Mouse (Mus musculus): Measurements from ENCODE around the gene Pknox1. TPM values are rescaled to one million over a fixed set of nuclear protein-coding genes. Genes with fewer than 3 reads are reported as not detected.

The Pknox1 gene
- polyA plus RNA-seq, 1 experiment from 2014 or later, result 27.8 TPM

GRCm38 (mm10) chr17:31557124-31557880 is 7.2 kb upstream of the Pknox1 start:
- Histone ChIP-seq H3K27ac (peak overlapping the region; percentile 51; the same call in 1 of the 2 replicates), H3K4me3 (no peak overlapping the region), H3K36me3 (no peaks in the 10 kb centered on the region), H3K4me2 (no peak overlapping the region; the same call in 1 of the 2 replicates), H3K9ac (no peak overlapping the region), H3K4me1 (peaks cover 16% of the 10 kb centered on the region), H3K9me3 (no peaks in the 10 kb centered on the region), H3K27me3 (no peaks in the 10 kb centered on the region)
- peak; percentile 50; the same call in 1 of the 2 replicates for ATAC-seq (ENCODE audit: insufficient number of reproducible peaks, insufficient read depth, low FRiP score, low TSS enrichment, low read depth)
- 44% methylated on average over 11 of the region's 11 CpGs for whole genome bisulfite sequencing

GRCm38 (mm10) chr17:31557947-31558542 is 6.5 kb upstream of the Pknox1 start:
- no peak for ATAC-seq (ENCODE audit: insufficient number of reproducible peaks, insufficient read depth, low FRiP score, low TSS enrichment, low read depth)

GRCm38 (mm10) chr17:31559021-31559789 is 5.3 kb upstream of the Pknox1 start:
- ATAC-seq (ENCODE audit: insufficient number of reproducible peaks, insufficient read depth, low FRiP score, low TSS enrichment, low read depth), result no peak
- no peaks in the 10 kb centered on the region for H3K27me3 ChIP-seq
- WGBS, result 88% methylated on average over 11 of the region's 11 CpGs
- no peak overlapping the region for H3K27ac ChIP-seq
- H3K4me2 ChIP-seq, result no peak overlapping the region
- no peaks in the 10 kb centered on the region for H3K9me3 ChIP-seq
- H3K4me3 ChIP-seq, result no peak overlapping the region
- no peak overlapping the region for H3K9ac ChIP-seq
- H3K36me3 ChIP-seq, result no peaks in the 10 kb centered on the region
- peaks cover 21% of the 10 kb centered on the region for H3K4me1 ChIP-seq

More at GRCm38 (mm10) chr17:31557947-31558542, 6.5 kb upstream of the Pknox1 start:
- H3K4me1 ChIP-seq, result peaks cover 16% of the 10 kb centered on the region
- no peak overlapping the region; the same call in 1 of the 2 replicates for H3K4me2 ChIP-seq
- no peaks in the 10 kb centered on the region for H3K9me3 ChIP-seq
- no peak overlapping the region; the same call in 1 of the 2 replicates for H3K9ac ChIP-seq
- 60% methylated on average over 10 of the region's 10 CpGs for WGBS
- no peaks in the 10 kb centered on the region for H3K27me3 ChIP-seq
- H3K4me3 ChIP-seq, result no peak overlapping the region
- no peaks in the 10 kb centered on the region for H3K36me3 ChIP-seq
- H3K27ac ChIP-seq, result peak overlapping the region; percentile 51; the same call in 1 of the 2 replicates

GRCm38 (mm10) chr17:31563632-31564014 is 911 bp upstream of the Pknox1 start:
- no peak for ATAC-seq (ENCODE audit: insufficient number of reproducible peaks, insufficient read depth, low FRiP score, low TSS enrichment, low read depth)
- Histone ChIP-seq H3K9ac (peak overlapping the region; percentile 72), H3K27ac (peak overlapping the region; percentile 92), H3K4me1 (peaks cover 31% of the 10 kb centered on the region), H3K27me3 (no peaks in the 10 kb centered on the region), H3K36me3 (no peaks in the 10 kb centered on the region), H3K9me3 (no peaks in the 10 kb centered on the region), H3K4me3 (peak overlapping the region; percentile 43), H3K4me2 (peak overlapping the region; percentile 62)
- 16% methylated on average over 12 of the region's 12 CpGs for whole genome bisulfite sequencing

GRCm38 (mm10) chr17:31564858-31565140 is 265 bp downstream of the Pknox1 start:
- no peaks in the 10 kb centered on the region for H3K36me3 ChIP-seq
- H3K4me2 ChIP-seq, result peak overlapping the region; percentile 88
- peak overlapping the region; percentile 83 for H3K4me3 ChIP-seq
- no peak for ATAC-seq (ENCODE audit: insufficient number of reproducible peaks, insufficient read depth, low FRiP score, low TSS enrichment, low read depth)
- peak overlapping the region; percentile 97 for H3K27ac ChIP-seq
- H3K4me1 ChIP-seq, result peaks cover 34% of the 10 kb centered on the region
- H3K27me3 ChIP-seq, result no peaks in the 10 kb centered on the region
- no peaks in the 10 kb centered on the region for H3K9me3 ChIP-seq
- WGBS, result 0% methylated on average over 12 of the region's 44 CpGs
- H3K9ac ChIP-seq, result peak overlapping the region; percentile 93

GRCm38 (mm10) chr17:31565141-31566056 is 865 bp downstream of the Pknox1 start:
- peak; percentile 45 for ATAC-seq (ENCODE audit: insufficient number of reproducible peaks, insufficient read depth, low FRiP score, low TSS enrichment, low read depth)
- Histone ChIP-seq H3K36me3 (no peaks in the 10 kb centered on the region), H3K9ac (peak overlapping the region; percentile 93)

GRCm38 (mm10) chr17:31566276-31566675 is 1.7 kb downstream of the Pknox1 start:
- peaks cover 34% of the 10 kb centered on the region for H3K4me1 ChIP-seq
- no peak for ATAC-seq (ENCODE audit: insufficient number of reproducible peaks, insufficient read depth, low FRiP score, low TSS enrichment, low read depth)
- peak overlapping the region; percentile 88 for H3K4me2 ChIP-seq
- peak overlapping the region; percentile 97; the same call in 1 of the 2 replicates for H3K27ac ChIP-seq
- WGBS, result 66% methylated on average over 6 of the region's 6 CpGs
- H3K36me3 ChIP-seq, result no peaks in the 10 kb centered on the region
- no peaks in the 10 kb centered on the region for H3K9me3 ChIP-seq
- peak overlapping the region; percentile 93 for H3K9ac ChIP-seq
- H3K27me3 ChIP-seq, result no peaks in the 10 kb centered on the region
- peak overlapping the region; percentile 83 for H3K4me3 ChIP-seq

More at GRCm38 (mm10) chr17:31565141-31566056, 865 bp downstream of the Pknox1 start:
- H3K27ac ChIP-seq, result peak overlapping the region; percentile 97
- peaks cover 34% of the 10 kb centered on the region for H3K4me1 ChIP-seq
- no peaks in the 10 kb centered on the region for H3K27me3 ChIP-seq
- no peaks in the 10 kb centered on the region for H3K9me3 ChIP-seq
- H3K4me2 ChIP-seq, result peak overlapping the region; percentile 88
- WGBS, result under 1% methylated on average over 84 of the region's 88 CpGs
- H3K4me3 ChIP-seq, result peak overlapping the region; percentile 83

- Histone ChIP-seq H3K4me2 (no peak overlapping the region), H3K9me3 (no peaks in the 10 kb centered on the region), H3K27ac (no peak overlapping the region), H3K9ac (no peak overlapping the region), H3K27me3 (no peaks in the 10 kb centered on the region), H3K4me3 (no peak overlapping the region), H3K4me1 (peaks cover 29% of the 10 kb centered on the region), H3K36me3 (no peaks in the 10 kb centered on the region)
- ATAC-seq (ENCODE audit: insufficient number of reproducible peaks, insufficient read depth, low FRiP score, low TSS enrichment, low read depth), result no peak
- WGBS, result 86% methylated on average over 1 of the region's 1 CpGs
Observed at GRCm38 (mm10) chr17:31569756-31570155, 5.2 kb downstream of the Pknox1 start.

- 84% methylated on average over 9 of the region's 9 CpGs for WGBS
- H3K9ac ChIP-seq, result no peak overlapping the region
- ATAC-seq (ENCODE audit: insufficient number of reproducible peaks, insufficient read depth, low FRiP score, low TSS enrichment, low read depth), result peak; percentile 83; the same call in 1 of the 2 replicates
- peaks cover 29% of the 10 kb centered on the region for H3K4me1 ChIP-seq
- no peaks in the 10 kb centered on the region for H3K9me3 ChIP-seq
- H3K4me2 ChIP-seq, result no peak overlapping the region
- no peaks in the 10 kb centered on the region for H3K27me3 ChIP-seq
- no peak overlapping the region for H3K4me3 ChIP-seq
- H3K27ac ChIP-seq, result no peak overlapping the region
- H3K36me3 ChIP-seq, result peaks cover 1% of the 10 kb centered on the region; the same call in 1 of the 2 replicates
Observed at GRCm38 (mm10) chr17:31570321-31570925, 5.9 kb downstream of the Pknox1 start.

GRCm38 (mm10) chr17:31571689-31572088 is 7.2 kb downstream of the Pknox1 start:
- Histone ChIP-seq H3K4me2 (no peak overlapping the region), H3K27me3 (no peaks in the 10 kb centered on the region), H3K4me1 (peaks cover 19% of the 10 kb centered on the region), H3K36me3 (peaks cover 6% of the 10 kb centered on the region; the same call in 1 of the 2 replicates), H3K9me3 (no peaks in the 10 kb centered on the region), H3K9ac (no peak overlapping the region), H3K4me3 (no peak overlapping the region), H3K27ac (no peak overlapping the region)
- WGBS, result 85% methylated on average over 5 of the region's 5 CpGs
- no peak for ATAC-seq (ENCODE audit: insufficient number of reproducible peaks, insufficient read depth, low FRiP score, low TSS enrichment, low read depth)

All from embryonic facial prominence, embryonic 13.5 days (tissue).